Mouse (Mus musculus) retina, postnatal 7 days (tissue): Measurements from ENCODE around the gene Olfr984.

Source experiments
- DNase-seq: peaks from one replicate; pipeline ENCODE4 v3.0.0-alpha.2; 2012; ENCODE audit warnings: low read depth, low spot score

Olfr984 gene

DNA sequence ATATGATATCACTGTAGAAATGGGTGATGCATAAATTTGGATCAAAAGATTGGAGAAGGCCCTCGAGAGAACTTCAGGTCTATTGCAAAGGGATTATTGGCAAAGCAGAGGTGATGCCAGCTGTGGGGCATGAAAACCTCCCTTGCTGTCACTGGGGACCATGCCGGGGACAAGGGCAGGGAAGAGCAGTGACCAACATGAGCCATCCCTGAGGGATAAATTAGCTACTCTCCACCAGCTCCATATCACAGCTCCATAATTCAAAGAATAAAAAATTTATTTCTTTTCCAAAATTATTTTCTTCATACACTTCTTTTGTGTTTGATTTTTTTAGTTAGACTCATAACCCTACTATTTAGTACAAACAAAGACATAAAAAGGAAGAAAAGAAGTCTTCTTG lies at the start of gene Olfr984:
Gene Olfr984 (minus strand): TSS at position 101 of the 400 bp plus-strand sequence.
- no peak for DNase-seq

DNA sequence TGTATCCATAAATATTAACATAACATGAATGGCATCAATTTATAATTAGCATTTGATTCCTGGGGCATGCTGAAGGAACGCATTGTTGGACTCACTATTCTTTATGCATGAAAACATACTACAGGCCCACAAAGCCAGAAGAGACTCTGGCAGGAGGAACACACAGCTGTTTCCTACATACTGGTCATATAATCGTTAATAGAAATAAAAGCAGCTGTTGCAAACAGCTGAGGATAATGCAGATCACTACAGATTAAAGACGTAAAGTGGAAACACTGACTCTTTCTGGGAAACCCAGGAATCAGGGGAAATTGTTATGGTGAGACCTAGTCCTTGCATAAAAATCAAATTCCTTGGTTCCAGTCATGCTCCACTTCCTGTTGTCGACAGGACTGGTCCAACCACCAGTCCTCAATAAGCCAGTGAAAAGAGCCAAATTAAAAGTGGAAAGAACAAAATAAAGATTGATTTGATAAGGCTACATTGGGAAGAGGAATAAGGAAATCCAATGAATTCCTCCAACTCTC lies 41.2 kb upstream of the Olfr984 start:
- no peak for DNase-seq

DNA sequence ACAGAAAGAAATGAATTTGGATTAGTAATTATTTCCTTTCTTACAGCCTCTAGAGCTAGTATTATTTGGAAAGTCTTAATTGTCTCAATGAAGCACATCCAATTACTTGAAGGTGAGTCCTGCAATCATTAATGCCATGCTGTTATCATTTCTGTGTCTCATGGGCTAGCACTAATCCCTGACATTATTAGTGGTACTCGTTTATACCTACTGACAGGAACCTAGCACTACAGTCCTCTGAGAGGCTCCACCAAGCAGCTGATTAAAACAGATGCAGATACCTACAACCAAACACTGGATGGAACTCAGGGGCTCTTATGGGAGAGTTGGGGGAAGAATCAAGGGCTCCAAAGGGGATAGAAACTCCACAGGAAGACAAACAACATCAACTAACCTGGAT lies 27.5 kb upstream of the Olfr984 start:
- no peak for DNase-seq

DNA sequence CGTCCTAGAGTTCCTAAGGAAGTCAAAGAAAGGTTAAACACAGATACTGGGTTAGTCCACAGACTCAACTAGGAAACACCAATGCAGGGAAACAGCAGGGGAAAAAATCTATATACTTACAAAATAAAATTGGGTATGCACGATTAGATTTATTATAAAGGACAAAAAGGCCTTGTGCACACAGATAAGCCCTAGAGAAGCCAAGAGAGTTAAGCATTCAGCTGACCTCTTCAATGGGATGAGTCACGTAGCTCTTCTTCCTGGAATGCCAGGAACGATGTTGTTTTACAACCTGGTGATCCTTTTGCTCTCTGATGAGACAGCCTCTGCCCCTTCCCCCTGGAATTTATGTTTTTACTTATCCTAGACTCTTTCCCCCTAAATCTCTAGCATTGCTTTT lies 25.5 kb upstream of the Olfr984 start:
- DNase-seq: no peak

DNA sequence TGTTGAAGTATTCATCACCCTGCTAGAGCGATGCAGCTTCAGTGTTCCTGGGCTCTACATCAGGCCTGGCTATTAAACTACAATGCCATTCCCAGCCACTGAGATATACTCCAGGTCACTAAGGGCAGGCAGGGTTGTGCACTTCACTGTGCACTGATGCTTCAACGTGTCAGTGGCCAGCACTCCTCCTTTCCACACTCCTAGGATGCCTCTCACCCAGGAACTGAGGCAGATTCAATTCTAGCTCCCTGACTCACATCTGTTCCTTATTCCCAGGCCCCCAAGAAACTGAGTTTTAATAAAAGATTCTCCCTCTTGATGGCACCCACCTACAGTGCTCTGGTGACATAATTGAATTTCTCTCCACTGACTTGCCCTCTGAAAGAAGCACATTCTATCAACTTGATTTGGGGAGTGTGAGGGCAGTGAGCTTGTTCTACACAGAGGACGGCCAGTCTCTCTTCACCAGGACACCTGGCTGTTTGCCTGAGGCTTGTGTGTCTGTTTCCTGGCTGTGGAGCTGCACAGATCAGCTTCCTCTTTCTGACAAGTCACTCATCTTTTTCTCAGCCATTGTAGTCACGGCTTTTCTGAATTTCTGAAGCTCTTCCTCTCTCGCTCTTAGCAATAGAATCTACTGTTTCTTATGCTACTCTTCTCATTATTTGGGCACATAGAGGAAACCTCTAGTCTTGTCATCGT lies 23.1 kb upstream of the Olfr984 start:
- no peak for DNase-seq

DNA sequence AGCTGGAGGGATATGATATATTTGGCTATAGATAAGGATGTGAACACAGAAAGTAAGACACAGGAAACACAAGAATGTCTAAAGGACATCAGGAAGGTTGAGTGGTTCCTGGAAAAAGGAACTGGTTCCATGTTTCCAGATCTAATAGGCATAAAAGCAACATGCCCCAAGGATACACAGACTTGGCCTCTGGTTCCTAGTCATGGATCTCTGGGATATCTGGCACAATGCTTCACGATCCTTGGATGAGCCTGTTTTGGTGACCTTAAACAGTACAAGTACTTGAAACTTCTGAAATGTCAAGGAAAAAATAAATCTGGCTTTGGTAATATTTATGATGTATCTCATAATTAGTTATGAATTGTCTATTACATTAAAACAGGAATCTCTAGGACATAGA lies 16.6 kb upstream of the Olfr984 start:
- no peak for DNase-seq

DNA sequence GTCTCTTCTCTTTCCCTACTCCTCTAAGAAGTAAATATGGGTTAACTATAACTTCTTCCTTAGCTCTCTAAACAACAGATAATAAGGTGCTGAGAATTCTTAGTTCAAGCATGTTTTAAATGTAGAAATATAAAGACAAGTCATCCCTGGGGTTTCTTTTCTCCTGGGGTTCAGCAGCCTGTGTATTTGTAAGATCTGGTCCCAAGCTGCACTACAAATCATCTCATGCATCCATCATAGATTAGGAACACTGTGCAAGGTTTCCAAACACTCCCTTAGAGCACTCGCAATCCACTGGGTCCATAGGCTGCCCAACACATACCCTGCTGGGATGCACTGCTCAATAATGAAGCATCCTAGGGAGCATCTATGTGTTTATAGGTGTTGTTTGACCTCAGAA lies 16.1 kb upstream of the Olfr984 start, which contains the start of gene Olfr985:
Gene Olfr985 (minus strand): TSS at position 101 of the 400 bp plus-strand sequence.
- DNase-seq: no peak

DNA sequence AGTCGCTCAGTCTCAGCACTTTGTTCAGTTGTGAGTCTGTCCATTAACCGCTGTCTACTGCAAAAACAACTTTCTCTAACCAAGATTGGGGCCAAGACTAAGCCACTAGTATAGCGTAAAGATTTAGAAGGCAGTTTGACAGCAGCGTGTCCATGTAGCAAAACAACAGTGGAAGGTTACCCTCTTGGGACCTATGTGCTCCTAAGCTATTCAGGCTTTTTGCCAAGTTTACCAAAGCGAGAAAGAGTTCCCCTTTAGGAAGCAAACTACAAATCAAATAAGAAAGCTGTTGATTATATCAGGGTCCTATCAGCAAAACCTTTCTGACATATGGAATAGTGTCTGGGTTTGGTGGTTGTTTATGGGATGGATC lies 3.3 kb upstream of the Olfr984 start:
- DNase-seq: no peak

DNA sequence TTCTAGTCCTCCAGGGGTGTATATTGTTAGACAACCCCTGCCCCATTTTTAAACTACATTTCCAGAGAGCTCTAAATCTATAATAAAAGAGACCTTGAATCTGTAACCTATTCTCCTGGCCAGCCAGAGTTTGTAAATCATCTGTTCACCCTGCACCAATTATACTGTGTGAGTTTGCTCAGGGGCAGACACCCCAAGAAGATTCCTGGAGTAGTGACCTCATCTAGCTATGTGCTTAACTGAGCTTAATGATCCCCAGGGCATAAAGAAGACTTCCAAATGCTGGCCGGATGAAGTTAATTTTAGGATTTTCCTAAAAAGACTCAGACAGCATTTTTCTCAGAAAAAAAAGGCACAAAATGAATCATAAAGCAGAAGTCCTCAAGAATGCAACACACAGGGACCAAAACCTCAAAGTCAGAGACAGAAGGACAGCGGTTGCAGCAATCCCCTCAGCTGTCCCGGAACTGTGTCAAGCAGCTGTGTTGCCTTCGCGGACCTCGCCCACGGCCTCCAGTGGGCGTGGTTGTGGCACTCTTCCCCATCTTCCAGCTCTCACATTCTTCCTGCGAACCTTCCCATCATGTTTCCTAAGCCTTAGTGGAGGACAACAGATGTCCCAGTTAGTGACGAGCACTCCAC lies 2.8 kb upstream of the Olfr984 start:
- DNase-seq: no peak

DNA sequence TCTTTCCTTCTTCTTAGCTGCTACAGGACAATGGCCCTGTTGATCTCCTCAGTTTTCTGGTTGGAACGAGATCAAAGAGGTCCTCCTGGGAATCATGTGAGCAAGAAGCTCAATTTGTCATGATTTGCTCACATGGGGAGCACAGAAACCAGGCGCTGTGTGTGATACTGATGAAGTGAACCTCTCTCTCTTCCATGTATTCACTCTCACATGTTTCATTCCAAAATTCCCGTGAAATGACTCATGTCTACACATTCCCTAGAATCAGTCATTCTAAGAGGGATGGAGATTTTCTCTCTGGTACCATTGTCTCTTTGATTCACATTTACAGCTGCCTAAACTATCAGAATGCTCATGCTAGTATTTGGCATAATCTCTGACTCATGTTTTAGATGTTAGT lies 19.2 kb downstream of the Olfr984 start:
- no peak for DNase-seq

DNA sequence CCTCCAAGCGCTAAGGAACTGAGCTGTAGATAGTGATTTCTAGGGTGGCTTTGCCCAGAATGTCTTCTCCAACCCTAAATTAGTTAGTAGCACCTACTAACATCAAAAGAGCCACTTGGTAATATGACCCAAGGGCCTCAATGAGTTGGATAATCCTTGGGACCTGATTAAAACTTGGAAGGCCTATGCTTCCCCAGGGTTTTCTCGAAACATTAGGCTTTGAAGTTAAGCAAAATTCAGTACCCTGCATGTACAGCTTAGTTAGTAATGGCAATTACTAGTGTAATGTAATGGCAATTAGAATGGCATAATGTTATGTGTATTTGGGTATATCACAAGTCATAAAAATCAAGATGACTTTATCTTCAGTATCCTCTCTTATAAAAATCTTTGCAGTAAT lies 20.5 kb downstream of the Olfr984 start, which contains the start of gene Olfr983:
Gene Olfr983 (minus strand): TSS at position 101 of the 400 bp plus-strand sequence.
- DNase-seq: no peak

DNA sequence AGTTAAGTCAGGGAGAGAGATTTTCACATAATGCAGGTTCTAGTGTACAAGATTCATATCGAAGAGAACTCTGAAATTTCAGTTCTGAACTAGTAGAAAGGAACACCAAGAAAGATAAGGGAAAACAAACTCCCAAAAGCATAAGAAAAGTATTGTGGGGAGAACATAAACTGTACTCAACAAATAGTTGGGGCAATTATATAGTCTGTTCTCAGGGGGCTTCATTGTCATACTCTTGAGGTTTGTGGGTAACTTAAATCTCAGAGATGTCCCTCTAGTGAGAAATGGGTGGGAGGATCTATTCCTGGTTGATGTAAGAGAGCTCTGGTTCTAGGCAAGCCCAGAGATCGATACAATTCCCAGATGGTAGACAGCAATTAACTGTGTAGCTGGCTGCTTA lies 40.5 kb downstream of the Olfr984 start, which contains the start of gene Olfr982:
Gene Olfr982 (plus strand): TSS at position 301 of the 400 bp plus-strand sequence.
- DNase-seq: no peak

DNA sequence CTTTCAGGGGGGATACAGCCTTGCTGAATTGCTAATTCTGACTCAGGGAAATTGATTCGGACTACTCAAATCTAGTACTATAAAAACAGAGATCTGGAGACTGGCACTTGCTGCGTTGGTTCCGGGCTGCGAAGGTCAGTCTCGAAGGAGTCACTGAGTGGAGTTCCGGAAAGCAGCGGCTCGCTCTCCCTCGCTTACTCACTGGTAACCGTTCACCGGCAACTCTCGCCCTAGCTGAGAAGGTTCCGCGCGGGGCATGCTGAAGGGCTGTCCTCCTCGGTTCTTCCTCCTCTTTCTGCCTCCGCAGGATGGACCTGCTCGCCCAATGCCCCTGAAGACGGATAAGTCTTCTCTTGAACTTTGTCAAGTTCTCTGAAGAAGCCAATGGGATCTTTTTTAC lies 63.9 kb downstream of the Olfr984 start:
- no peak for DNase-seq
